Mouse (Mus musculus): ENCODE measurements at regions not wholly inside any gene's neighbourhood (a gene's known extent, or its start where the extent isn't known, plus 50 kb on each side); places are given as distances from the start of the nearest gene placed in this dataset.
A peak's percentile ranks its signal among the peaks of the same experiment; 100 is the strongest.

DNA sequence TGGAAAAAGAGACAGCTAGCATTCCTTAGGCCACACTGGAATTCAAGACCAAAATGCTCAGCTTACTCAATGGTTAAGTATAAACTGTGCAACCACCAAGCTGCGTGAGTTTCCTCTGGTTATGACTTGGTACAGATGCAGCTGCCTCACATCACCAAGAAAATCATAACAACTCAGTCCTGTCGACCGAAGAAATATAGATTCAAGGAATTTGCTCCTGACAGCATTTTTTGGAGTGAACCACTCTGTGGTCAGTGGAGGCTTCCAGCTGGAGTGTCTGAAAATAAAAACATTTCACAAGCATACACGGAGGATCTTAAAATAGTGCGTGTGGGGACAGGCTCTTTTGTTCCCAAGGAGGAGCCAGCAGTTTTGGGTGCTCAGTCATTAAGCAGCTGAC is 253.8 kb downstream of the Bckdhb start:
- no peak for TF ChIP-seq CTCF (IDR thresholded peaks at IDR 0.05; ENCODE audit: borderline replicate concordance, extremely low read depth, insufficient read depth, insufficient read length)
- no peak for TF ChIP-seq POLR2A (IDR thresholded peaks at IDR 0.05; ENCODE audit: borderline replicate concordance, extremely low read depth, insufficient read depth, insufficient read length, poor library complexity, severe bottlenecking)
- DNase-seq (ENCODE audit: low read depth): no peak

DNA sequence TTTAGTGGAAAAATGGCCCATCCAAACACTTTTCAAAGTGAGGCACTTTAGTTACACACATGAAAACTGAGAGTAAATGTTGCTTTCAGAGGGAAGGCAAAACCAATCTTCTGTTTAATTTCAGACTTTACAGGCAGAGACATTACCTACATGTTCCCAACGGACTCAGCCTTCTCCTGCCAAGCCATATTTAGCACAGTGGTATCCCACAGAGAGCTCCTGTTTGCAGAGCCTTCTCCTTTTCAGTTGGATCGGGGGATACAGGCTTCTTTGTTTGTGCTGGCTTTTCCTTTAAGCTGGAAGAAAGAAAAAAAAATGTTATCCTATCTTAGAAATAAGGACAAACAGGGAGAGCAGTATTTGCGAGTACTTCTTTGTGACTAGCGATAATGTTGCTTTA is 254.3 kb downstream of the Bckdhb start:
- TF ChIP-seq CTCF (IDR thresholded peaks at IDR 0.05; ENCODE audit: borderline replicate concordance, extremely low read depth, insufficient read depth, insufficient read length) (no peak), POLR2A (IDR thresholded peaks at IDR 0.05; ENCODE audit: borderline replicate concordance, extremely low read depth, insufficient read depth, insufficient read length, poor library complexity, severe bottlenecking) (no peak)
- DNase-seq (ENCODE audit: low read depth): no peak

DNA sequence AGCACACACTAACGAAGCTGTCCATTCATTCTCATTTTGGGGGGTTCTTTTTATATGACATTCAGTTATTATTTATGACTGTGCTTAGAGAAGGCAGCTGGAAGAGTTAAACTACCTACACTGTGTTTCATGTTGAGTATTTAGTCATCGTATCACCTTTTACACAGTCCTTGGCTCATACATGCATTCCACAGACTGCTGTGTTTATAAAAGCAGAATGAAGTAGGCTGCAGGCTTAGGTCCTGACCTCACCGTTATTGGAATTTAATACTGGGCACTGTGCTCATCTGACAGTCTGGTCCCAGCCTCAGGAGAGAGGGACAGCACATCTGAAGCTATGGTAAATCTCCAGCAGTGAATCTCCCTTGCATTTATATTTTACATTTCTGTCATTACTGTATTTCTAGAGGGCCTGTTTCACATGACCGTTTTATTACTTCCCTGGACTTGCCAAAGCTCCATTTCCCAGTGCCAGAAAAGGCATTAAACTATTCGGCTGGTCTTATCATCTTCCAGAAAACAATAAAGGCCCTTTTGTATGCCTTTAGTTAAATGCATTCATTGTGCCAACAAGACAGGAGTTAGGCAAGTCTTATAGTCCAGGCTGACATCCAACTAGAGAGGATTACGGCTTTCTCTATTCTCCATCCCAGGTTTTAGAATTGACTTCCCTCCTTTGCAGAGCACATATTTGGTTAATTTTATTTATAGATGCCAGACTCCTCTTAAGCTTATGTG is 258.9 kb downstream of the Bckdhb start:
- TF ChIP-seq POLR2A (IDR thresholded peaks at IDR 0.05; ENCODE audit: borderline replicate concordance, extremely low read depth, insufficient read depth, insufficient read length, poor library complexity, severe bottlenecking): no peak
- DNase-seq (ENCODE audit: low read depth): peak; percentile 49

DNA sequence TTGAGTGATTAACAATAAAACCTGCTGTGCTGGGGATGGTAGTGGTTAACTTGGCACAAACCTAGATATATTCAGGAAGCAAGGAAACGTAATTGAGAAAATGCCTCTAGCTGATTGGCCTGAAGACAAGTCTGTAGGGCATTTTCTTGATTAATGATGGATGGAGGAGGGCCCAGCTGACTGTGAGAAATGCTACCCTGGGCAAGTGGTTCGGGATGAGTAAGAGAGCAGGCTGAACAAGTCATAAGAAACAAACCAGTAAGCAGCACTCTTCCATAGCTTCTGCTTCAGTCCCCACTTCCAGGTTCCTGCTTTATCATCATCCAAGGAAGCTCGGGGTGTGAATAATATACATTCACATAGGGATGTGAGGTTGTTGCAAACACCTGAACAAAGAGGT is 262.6 kb downstream of the Bckdhb start:
- DNase-seq (ENCODE audit: low read depth): no peak

DNA sequence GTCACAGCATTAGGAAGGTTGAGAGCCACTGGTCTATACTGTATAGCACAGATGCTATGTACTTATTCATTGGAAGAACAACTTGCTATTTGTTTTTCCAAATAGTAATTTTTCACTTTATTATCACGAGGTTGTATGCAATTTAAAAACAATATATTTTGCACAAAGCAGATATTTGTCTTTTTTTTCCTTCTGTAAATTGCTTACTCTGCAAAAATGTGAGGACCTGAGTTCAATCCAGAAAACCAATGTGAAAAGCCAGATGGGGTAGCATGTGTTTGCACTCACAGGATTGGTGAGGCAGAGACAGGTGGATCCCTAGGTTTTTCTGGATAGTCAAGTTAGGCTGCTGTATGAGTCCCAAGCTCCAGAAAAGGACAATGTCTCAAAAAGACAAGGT is 268.5 kb downstream of the Bckdhb start:
- no peak for TF ChIP-seq CTCF (IDR thresholded peaks at IDR 0.05; ENCODE audit: borderline replicate concordance, extremely low read depth, insufficient read depth, insufficient read length)

More for the DNA sequence above, 262.6 kb downstream of the Bckdhb start:
- no peak for TF ChIP-seq CTCF (IDR thresholded peaks at IDR 0.05; ENCODE audit: borderline replicate concordance, extremely low read depth, insufficient read depth, insufficient read length)
- TF ChIP-seq POLR2A (IDR thresholded peaks at IDR 0.05; ENCODE audit: borderline replicate concordance, extremely low read depth, insufficient read depth, insufficient read length, poor library complexity, severe bottlenecking): no peak

DNA sequence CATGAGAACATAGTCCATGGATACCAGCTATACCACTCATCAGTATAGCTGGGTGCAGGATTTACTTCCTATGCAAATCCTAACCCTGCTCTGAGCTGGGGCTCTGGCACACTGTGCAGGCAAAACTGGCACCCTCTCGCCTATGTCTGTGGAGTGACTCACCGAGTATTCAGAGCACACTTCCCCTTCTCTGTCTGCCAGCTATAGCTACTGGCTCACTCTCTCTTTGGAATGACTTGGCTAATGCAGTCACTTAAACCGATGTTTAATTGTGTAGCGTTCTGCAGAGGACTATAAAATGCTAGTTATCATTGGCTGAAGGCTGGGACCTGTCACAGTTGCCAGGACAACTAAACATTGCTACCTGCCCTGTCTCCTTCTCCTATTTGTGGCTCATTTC is 269.8 kb downstream of the Bckdhb start:
- TF ChIP-seq POLR2A (IDR thresholded peaks at IDR 0.05; ENCODE audit: borderline replicate concordance, extremely low read depth, insufficient read depth, insufficient read length, poor library complexity, severe bottlenecking) (no peak), CTCF (IDR thresholded peaks at IDR 0.05; ENCODE audit: borderline replicate concordance, extremely low read depth, insufficient read depth, insufficient read length) (no peak)

More for the DNA sequence above, 268.5 kb downstream of the Bckdhb start:
- DNase-seq (ENCODE audit: low read depth): no peak

DNA sequence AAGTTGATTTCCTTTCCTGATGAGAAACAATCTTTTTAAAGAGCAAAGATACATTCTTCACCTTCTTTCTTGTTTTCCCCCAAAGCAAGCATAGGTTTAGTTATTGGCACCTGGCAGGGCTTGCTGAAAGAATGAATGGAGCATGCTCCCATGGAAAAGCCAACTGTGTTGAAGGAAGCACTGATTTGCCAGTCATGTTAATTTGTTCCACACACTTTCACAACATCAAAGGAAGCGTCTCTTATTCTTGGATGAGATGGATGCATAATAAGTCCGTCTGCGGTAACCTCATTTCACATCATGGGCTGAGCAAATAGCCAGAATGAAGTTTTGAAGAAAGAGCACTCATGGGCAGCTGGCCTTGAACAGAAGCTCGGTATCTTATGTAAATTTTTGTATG is 270.4 kb downstream of the Bckdhb start:
- TF ChIP-seq POLR2A (IDR thresholded peaks at IDR 0.05; ENCODE audit: borderline replicate concordance, extremely low read depth, insufficient read depth, insufficient read length, poor library complexity, severe bottlenecking) (no peak), CTCF (IDR thresholded peaks at IDR 0.05; ENCODE audit: borderline replicate concordance, extremely low read depth, insufficient read depth, insufficient read length) (no peak)
- peak; percentile 77 for DNase-seq (ENCODE audit: low read depth)

More for the DNA sequence above, 269.8 kb downstream of the Bckdhb start:
- DNase-seq (ENCODE audit: low read depth): peak; percentile 75

DNA sequence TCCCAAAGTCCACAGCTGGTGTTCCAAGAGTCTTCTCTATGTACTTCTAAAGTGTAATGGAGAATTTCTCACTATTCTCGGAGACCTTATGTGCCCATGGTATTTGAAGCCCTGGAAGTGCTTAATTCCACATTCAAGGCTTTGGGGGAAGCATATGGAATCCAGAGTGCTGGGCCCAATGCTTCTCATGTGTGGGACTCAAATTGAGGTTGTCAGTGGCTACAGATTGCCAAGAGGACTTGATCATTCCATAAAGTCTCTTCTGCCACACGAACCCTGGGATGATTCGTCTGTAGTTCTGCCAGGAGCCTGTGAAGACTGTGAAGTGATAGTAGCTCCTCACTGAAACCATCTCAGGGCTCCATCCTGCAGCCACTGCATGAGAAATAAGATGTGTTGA is 275.3 kb downstream of the Bckdhb start:
- DNase-seq (ENCODE audit: low read depth): no peak
- TF ChIP-seq CTCF (IDR thresholded peaks at IDR 0.05; ENCODE audit: borderline replicate concordance, extremely low read depth, insufficient read depth, insufficient read length) (no peak), POLR2A (IDR thresholded peaks at IDR 0.05; ENCODE audit: borderline replicate concordance, extremely low read depth, insufficient read depth, insufficient read length, poor library complexity, severe bottlenecking) (no peak)

DNA sequence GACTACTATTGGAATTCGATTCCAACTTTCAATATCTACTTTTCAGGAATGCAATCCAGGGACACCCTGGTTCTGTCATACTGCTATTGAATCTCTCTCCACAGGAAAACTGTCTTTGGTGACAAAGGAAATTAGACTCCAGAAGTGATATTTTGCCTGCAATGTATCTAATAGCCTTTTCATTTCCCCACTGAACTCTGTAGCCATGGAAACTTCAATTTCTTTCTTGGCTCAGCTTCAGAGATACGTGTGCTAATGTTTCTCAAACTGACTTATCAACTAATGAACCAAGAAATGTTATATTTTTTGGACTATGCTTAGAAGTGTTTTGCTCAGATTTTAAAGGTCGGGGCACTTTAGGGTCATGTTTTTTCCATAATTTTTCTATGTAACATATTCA is 279.1 kb downstream of the Bckdhb start:
- no peak for DNase-seq (ENCODE audit: low read depth)
- TF ChIP-seq POLR2A (IDR thresholded peaks at IDR 0.05; ENCODE audit: borderline replicate concordance, extremely low read depth, insufficient read depth, insufficient read length, poor library complexity, severe bottlenecking): no peak
- TF ChIP-seq CTCF (IDR thresholded peaks at IDR 0.05; ENCODE audit: borderline replicate concordance, extremely low read depth, insufficient read depth, insufficient read length): no peak

DNA sequence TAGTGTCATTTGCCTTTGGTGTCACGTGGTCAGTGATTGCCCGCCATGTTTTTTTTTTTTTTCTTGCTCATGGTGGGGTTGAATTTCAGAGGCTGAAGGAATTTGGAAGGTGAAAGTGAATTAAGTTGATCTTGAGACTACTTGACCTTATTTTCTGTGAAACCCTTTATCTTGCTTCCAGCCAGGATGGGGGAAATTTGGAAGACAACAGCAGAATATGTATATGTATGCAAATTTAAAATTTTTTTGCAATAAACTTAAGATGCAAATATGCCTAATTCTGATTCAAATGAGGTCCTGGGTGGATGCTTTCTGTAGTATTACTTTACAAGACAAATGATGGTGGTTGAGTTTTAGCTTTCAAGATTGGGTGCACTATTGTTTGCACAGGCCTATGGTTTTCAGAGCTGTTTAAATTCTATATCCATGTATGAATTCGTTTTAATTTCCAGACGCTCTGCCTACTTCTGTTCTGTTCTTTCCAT is 315.6 kb downstream of the Bckdhb start:
- no peak for DNase-seq (ENCODE audit: low read depth)
- no peak for TF ChIP-seq CTCF (IDR thresholded peaks at IDR 0.05; ENCODE audit: borderline replicate concordance, extremely low read depth, insufficient read depth, insufficient read length)
- TF ChIP-seq POLR2A (IDR thresholded peaks at IDR 0.05; ENCODE audit: borderline replicate concordance, extremely low read depth, insufficient read depth, insufficient read length, poor library complexity, severe bottlenecking): no peak

DNA sequence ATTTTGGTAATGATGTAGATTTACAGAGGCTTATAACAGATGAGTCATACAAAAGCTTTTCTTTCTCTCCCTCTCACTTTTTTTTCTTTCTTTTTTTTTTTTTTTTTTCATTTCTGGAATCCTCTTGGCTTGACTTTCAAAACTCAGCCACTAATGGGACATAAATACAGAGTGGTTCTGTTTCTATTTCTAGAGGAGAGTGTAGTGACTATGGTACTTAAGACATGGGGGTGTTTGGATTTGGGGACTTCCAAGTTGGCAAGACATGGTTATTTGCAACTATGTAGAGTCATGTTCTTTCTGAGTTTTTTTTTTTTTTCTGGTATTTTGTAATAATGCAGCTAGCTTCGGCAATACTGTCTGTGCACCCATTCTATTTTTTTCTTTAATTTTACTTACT is 324.8 kb downstream of the Bckdhb start:
- no peak for DNase-seq (ENCODE audit: low read depth)
- no peak for TF ChIP-seq POLR2A (IDR thresholded peaks at IDR 0.05; ENCODE audit: borderline replicate concordance, extremely low read depth, insufficient read depth, insufficient read length, poor library complexity, severe bottlenecking)
- no peak for TF ChIP-seq CTCF (IDR thresholded peaks at IDR 0.05; ENCODE audit: borderline replicate concordance, extremely low read depth, insufficient read depth, insufficient read length)
